Mouse (Mus musculus) B cell, adult 2 months (primary cell): Measurements from ENCODE around the gene Asap2.
"Not testable (repeated sequence)": the region's sequence is repeated elsewhere in the genome, so short reads cannot be mapped to it uniquely, and the experiment has no call there.

Source experiments
- DNase-seq, 2 experiments: peaks; one replicate each; pipeline ENCODE4 v3.0.0; 2022

Asap2 gene

DNA sequence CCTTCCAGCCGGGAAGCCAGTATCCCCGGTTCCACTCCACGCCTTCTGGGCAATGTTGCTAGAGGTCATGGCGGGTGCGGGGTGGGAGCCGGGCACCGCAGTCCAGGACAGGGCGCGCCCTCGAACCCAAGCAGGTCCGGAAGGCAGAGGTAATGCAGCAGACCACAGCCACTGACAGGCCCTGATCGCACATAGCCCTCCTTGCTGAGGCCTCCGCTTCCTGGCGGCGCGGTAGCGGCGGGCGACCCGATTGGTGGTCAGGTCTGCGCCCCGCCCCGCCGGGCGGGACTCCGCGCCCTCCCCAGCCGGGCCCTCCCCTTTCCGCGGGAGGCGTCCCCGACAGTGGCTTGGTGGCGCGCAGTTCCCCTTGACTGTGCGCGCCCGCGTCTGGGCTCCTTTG lies at the start of gene Asap2:
TSS of gene Asap2 (plus strand) at position 328 of the 400 bp plus-strand sequence.
- DNase-seq: peak; percentile 63 to 69

DNA sequence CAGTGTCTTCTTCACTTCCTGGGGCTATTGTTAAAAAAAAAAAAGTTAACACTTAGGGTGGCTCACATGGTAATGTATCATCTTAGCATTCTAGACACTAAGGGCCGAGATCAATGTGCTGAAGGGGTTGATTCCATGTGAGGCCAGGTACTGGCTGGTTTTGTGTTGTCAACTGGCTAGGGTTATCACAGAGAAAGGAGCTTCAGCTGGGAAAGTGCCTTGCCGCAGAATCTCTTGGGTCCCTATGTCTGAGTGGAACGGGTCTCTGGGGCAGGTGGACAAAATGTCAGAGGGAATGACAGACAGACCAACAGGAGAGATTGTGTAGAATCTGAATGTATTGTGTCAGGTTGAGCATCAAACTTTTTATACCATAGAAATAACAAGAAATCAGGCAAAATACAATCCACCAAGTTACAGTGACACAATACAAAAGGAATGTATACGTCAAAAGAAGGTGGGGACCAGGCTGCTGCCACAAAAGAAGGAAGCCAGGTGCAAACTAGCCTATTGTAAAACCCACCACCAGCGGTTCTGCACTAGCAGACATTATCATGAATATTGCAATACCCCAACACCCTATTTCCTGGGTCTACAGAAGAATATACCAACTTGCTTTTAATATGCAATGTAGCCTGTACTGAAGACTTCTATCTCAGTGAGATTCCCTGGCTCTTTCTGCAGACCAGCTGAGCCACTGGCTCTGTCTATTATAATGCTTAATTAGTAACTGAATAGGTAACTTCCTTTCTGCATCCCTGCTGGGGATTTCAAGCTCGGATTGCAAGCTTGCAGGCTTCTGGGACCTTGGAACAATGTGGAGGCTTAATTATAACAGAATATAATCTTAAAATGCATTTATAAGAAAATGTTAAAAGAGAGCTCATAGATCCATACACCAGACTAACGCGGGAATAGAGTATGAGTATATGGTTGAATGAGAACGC lies 42.9 kb upstream of the Asap2 start:
- DNase-seq: not testable (repeated sequence)

DNA sequence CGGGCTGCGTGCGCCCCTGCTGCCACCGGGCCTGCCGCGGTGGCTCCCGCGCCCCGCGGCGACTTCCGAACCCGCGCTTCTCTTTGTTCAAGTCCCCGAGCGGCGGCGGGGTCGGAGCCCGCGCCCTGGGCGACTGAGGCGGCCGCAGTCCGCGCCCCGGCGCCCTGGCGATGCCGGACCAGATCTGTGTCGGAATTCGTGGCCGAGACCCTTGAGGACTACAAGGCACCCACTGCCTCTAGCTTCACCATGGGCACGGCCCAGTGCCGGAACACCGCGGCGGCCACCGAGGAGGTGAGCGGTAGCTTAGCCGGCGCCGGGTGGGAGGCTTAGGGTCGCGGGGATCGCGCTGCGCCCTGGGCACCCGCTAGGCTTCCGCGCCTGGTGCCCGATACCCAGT lies 320 bp downstream of the Asap2 start:
- peak in 1 of 2 experiments; percentile 5 for DNase-seq

DNA sequence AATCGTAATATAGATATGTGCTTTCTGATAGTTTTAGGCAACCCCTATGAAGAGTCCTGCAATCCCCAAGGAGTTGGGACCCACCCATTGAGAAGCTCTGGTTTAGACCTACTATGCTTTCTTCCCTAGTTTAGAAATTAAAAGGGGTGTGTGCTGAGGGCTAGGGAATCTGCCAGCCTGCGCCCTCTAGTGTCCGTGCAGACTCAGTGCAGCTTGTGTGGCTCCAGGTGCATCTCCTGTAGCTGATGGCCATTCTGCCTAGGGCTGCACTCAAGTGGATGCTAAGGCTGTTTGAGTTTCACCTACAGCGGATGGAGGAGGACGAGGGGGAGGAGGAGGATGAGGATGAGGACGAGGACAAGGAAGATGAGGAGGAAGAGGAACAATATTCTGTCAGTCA lies 40.6 kb downstream of the Asap2 start:
- DNase-seq: peak; percentile 14 to 16

DNA sequence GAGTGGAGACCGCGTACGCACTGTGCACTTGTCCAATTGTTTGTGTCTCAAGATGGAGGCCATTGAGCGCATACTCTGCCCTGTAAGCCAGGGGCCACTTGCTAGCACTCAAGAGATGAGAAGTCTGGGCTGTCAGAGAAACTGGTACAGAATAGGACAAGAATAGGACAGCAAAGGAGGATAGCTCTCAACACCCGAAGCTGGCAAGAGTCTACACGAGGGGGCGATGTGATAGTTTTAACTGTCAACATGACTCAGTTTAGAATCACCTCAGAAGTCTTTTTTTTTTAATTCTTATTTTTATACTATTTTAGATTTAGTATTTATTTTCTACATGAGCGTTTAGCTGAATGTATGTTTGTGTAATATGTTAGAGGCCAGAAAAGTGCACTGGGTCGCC lies 56.5 kb downstream of the Asap2 start:
- DNase-seq: not testable (repeated sequence)

DNA sequence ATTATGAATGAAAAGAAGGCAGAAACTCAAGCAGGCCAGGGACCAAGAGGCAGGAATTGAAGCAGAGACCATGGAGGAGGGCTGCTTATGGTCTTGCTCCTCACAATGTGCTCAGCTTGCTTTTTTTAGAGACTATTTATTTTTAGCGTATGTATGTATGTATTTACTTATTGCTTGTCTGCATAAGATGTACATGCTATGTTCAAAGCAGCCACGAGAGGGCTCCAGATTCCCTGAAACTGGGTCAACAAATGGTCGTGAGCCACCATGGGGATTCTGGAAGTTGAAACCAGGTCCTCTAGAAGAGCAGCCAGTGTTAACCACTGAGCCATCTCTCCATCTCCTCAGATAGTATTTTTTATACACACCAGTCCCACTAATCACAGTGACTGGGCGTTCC lies 85.5 kb downstream of the Asap2 start:
- peak; percentile 80 to 82 for DNase-seq

DNA sequence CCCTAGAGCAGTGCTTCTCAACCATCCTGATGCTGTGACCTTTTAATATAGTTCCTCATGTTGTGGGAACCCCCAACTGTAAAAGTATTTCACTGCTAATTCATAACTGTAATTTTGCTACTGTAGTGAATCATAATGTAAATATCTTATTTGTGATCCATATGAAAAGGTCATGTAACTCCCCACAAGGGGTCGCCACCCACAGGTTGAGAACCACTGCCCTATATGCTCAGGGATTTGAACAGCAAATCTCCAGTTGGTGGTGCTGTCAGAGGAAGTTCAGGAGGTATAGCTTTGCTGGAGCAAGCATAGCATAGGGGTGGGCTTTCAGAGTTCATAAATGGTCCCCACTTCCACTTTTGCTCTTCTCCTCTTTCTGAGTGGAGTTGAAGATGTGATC lies 99.9 kb downstream of the Asap2 start:
- DNase-seq: peak; percentile 44 to 54

DNA sequence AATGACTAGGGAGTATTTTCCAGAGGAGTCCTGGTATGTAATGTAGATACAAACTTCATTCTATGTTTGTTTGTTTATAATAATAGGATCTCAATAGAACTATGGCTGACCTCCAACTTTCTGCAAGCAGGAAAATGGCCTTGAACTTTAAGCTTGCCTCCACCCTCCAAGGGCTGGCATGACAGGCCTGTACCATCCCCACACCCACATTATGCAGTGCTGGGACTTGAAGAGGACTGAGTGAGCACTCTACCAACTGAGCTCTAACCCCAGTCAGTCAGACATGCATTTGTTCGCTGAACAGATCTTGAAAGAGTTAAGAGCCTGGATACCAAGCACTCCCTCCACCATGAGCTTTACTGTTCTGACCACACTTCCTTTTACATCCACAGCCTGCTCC lies 102.2 kb downstream of the Asap2 start:
- not testable (repeated sequence) for DNase-seq

DNA sequence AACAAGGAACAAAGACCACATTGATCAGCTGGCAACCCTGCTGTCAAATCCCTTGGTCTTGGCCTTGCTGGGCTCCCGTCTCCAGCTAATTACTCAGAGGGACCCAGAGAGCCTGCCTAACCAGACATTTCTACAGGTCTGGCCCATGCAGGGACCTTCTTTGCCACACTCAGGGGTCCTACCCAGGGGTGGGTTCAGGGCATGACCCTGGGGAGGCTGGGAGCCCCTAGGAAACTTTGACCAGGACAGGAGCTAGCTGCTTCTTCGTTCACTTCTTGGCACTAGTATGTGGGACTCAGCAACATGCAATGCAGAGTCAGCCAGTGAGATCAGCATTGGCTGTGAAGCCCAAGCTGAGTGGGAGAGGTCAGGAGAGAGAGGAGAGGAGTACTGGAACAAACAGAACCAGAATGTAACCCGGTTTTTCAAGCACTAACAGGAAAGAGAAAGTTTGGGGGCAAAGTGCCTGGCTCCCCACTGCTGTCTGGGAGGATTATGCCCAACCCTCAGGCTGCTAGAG lies 107.6 kb downstream of the Asap2 start:
- DNase-seq: not testable (repeated sequence)

DNA sequence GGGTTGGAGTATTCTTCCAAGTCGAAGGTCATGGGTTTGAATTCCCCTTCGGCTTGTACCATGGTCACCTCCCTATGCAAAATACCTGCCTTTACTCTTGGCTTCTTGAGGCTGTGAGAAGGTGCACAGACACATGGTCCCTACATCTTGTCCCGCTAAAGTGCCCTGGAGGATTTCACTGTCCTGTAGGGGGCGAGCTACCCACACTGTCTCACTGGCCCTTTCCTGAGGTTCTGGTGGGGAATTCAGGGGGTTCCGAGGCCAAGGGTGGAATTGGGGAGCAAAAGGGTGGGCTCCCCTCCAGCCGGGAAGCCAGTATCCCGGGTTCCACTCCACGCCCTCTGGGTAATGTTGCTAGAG lies 120.8 kb downstream of the Asap2 start:
- DNase-seq: not testable (repeated sequence)

DNA sequence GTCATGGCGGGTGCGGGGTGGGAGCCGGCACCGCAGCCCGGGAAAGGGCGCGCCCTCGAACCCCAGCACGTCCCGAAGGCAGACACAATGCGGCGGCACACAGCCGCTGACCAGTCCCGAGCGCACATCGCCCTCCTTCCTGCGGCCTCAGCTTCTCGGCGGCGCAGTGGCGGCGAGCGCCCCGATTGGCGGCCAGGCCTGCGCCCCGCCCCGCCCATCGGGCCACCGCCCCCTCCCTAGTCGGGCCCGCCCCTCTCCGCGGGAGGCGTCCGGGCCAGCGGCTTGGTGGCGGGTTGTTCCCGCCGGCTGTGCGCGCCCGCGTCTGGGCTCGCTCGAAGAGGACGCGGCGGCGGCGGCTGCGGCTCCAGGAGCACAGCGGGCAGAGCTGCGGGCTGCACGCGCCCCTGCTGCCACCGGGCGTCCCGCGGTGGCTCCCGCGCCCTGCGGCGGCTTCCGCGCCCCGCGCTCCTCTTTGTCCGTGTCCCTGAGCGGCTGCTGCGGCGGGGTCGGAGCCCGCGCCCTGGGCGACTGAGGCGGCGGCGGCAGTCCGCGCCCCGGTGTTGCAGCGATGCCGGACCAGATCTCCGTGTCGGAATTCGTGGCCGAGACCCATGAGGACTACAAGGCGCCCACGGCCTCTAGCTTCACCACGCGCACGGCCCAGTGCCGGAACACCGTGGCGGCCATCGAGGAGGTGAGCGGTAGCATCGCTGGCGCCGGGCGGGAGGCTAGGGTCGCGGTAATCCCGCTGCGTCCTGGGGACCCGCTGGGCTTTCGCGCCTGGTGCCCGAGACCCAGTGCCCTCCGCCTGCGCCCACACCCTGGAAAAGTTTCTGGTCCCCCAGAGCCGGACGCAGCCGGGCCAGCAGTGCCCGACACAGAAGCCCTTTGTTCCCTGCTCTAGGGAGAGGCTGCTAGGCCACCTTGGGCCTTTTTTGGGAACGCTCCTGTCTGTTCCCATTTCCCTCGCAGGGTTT lies 121.5 kb downstream of the Asap2 start:
- DNase-seq: peak; percentile 82 to 86

DNA sequence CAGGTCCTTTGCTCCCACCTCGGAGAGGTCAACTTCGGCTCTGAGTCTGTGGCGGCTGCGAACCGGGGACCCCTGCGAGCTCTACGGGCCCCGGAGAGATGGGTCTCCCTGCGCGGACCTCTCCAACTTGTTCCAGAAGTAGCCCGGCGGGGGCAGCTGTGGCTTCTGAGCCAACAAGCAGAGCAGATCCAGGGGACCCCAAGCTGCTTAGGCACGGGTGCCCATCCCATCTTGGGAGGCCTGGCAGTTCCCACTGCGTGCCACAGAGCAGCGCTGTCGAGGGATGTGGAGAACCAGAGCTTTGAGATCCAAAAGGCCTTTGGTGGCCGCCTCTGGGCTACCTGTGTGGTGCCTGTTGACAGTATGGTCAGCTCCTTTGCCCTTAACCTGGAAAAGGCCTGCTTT lies 122.2 kb downstream of the Asap2 start:
- peak; percentile 48 to 54 for DNase-seq

DNA sequence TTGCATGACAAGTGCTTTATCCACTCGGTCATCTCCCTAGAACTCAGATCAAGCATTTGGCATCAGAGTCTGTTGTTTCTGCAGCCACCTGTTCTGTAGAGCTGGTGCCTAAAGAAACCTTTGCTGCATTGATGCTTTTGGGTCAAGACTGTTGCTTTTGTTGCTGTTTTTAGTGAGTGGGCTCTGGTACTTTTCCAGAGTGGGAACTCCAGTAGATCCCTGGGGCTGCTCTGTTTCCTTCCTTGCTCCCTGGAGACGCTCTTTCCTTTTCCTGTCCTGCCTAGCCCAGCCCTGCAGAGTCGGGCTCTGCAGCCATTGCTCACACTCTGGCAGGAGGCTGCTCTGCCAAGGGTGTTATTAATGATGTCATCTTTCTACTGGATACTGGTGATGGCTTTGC lies 129.2 kb downstream of the Asap2 start:
- DNase-seq: no peak

DNA sequence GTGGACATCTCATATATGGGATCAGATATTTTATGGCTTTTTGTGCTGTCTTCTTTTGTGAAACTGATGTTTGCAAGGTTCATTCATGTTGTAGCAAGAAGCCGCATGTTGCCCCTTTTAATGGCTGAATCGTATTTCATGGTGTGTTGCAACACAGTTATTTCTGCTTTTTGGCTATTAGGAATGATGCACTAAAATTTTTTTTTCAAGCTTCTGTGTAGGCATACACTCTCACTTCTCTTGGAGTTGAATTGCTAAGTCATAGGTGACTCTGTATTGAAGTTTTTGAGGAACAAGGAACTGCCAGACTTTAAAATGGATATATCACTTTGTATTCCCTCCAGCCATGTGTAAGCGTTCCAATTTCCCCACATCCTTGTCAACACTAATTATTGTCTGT lies 132.6 kb downstream of the Asap2 start:
- DNase-seq: no peak

DNA sequence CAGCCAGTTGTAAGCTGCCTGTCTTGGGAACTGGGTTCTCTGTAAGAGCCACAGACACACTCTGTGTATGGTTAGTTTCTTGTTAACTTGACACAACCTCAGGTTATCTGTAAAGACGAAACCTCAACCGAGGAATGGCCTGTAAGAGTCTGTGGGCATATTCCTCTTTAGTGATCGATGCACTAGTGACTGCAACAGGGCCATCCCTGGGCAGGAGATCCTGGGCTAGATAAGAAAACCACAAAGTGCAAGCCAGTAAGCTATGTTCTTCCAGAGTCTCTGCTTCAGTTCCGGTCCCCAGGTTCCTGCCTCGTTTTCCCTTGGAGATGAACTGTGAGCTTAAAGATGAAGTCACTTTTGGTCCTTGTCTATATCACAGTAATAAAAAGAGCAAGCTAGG lies 133.4 kb downstream of the Asap2 start:
- no peak for DNase-seq

DNA sequence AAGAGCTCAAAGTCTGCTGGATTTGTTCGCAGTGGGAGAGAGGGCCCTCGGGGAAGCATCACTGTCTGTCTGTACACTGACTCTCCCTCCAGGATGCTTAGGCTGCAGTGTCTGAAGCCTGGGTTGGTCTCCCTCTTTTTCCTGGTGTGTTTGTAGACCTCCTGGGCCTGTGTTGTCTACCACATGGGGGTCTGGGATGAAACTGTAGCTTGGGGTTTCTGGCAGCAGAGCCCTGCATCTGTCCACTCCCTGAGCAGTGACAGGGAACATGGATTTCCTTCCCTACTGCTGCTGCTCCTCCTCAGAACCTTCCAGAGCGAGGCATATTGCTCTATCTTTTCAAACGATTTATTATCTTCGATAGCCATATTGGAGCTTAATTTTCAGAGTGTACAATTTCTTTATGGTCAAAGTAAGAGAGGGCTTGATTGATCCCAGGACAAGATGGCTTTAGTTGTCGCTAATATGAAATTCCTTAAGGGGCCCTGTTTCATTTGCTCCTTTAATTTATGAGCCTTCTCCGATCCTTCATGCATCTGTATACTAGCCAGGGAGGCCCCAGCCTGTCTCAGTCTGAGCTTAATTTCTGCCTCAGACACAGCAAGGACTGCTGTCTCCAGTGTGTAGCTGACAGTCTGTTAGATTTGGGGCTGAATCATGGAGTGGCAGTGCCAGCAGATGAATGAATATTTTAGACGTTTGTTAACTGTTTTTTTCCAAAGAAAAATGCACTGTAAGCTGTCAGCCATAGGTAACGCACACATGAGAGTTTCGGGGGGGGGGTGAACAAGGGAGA lies 135.6 kb downstream of the Asap2 start:
- DNase-seq: no peak

DNA sequence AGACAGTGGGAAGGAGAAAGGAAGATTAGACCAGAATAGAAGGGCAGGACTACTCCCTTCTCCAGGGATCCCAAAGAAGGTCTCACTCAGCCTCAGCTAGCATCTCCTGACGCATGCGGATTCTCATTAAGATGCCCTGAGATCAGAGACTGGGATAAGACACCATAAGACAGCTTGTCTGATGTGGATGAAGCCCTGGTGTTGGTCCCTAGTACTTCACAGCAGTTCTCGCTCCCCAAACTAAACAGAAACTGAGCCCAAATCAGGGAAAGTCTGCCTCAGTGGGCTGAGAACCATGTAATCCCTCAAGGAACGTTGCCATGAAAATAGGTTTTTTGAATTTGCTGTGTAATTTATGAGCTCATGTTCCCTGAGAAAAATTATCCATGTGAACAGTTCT lies 136.3 kb downstream of the Asap2 start:
- DNase-seq: no peak

DNA sequence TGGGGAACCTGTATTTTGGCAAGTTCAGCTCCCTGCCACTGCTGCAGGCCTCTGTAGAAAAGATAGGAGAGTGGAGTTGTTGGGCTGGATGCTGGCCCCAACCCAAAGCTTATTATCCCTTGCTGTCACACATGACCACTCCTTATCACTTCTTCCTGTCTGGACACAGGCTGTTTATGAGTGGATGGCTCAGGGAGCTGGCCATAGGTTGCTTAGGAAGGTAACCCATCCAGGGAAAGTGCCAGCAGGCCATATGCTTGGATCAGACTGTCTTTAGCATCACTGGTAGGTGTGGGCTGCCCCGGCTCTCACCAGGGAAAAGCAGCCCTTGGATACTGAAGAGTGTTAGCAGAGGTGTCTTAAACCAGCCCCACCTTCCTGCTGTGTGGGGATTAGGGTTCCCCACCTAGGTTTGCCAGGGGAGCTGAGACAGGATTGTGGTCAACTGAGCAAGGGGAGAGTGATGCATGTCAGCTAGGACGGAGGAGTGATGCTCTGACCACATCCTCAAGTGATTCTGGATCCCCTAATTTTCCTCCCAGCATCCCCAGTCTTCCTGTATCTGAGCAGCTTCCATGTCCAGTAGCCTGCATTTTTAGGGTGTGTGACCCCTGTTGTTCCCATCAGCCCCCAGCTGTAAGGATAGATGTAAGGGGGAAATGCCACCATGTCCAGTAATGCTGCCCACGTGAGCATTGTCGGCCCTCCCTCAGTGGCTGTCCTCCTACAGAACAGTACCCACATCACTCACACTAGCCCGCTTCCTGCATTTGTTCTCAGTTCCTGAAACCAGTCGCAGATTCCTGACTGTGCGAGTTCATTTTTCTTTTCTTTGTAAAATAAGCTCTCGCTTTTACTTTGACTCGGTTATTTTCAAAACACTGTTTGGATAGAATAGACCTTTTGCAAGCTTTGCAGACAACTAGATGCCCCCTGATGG lies 138.9 kb downstream of the Asap2 start:
- peak; percentile 3 to 16 for DNase-seq

DNA sequence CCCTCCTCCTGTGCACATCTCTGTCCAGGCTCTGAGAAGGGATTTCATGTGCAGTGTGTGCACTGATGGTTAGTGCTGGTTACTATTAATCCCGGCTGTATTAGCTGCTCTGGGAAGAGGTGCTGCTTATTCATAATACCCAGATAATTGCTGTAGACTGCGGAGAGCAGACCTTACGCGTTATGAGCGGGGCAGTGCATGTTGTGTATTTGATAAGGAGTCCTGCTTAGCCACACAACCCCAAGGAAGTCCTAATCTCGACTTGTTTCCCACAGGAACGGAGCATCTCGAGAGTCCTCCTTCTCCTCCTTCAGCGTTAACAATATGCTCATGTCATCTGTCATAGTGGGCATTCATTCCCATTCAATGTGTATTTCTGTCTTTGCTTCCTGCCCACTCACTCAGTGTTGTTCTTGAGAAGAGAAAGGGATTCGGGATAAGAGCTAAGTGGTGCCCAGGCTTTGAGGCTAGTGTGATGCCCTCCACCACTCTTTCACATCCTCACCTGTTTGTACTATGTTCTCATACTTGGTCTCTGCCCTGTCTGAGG lies 140.1 kb downstream of the Asap2 start:
- no peak for DNase-seq

DNA sequence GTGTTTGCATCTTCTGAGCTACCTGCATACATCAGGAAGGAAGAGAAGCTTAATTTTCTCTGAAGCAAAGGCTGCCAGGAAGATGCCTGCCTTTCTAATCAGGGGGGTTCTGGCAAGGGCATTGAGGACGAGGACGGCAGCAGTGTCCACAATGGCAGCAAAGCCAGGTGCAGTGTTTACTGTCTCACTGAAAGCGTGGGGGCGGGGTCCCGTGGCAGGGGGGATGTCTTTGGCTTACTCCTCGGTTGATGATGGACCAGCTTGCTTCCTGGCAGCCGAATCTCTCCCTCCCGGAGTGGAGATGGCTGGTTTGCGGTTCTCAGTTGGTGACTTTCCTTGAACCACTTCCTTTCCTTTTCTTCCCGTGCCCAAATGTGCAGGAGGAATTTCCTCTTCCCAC lies 142.3 kb downstream of the Asap2 start:
- DNase-seq: no peak

DNA sequence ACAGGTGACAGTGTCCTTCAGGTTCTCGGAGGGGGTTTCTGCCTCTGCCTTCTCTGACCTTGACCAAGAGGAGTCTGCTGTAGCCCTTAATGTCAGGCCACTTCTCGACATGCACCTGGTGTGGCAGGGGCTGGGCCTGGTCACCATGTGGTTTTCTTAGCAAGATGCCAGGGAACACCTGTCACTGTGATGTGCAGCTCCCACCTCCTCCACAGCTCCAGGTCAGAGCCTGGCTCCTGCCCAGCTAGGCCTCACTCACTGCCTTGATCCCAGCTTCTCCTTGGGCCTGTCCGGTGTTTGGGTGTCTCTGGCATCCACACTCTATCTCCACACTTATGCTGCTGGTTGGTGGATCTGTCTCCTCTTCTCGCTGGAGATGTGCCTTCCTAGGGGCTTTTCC lies 142.8 kb downstream of the Asap2 start:
- DNase-seq: no peak
